Mouse (Mus musculus) kidney, adult 9 months (tissue): ENCODE measurements at regions not wholly inside any gene's neighbourhood (a gene's known extent, or its start where the extent isn't known, plus 50 kb on each side); places are given as distances from the start of the nearest gene placed in this dataset.
A peak's percentile ranks its signal among the peaks of the same experiment; 100 is the strongest.

ENCODE experiments used
- DNase-seq: peaks from one replicate; pipeline ENCODE4 v3.0.0; 2022

DNA sequence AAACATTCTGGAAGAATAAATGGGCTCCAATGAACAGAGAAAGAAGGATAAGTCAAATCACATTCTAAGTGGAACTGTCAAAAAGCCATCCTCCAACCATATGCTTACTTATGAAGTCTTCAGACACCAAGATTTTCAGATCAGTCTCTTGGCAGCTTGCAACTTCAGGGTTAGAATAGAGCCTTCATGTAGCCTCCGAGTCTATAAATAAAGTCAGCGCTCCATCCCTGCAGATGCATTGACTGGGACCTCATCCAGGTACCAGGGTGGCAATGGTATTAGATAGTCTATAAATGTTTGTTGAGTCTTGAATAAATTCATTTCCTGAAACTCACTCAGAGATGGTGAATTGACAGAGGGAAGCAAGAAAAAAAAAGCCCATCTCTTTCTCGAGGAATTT lies 107.2 kb upstream of the Eepd1 start:
- no peak for DNase-seq

GRCm38 (mm10) chr9:25376209-25376608 lies 105.1 kb upstream of the Eepd1 start:
- no peak for DNase-seq

GRCm38 (mm10) chr9:25377771-25378747 lies 103.3 kb upstream of the Eepd1 start:
- no peak for DNase-seq

- no peak for DNase-seq
These were observed 96.0 kb upstream of the Eepd1 start for GRCm38 (mm10) chr9:25385333-25385732.

DNA sequence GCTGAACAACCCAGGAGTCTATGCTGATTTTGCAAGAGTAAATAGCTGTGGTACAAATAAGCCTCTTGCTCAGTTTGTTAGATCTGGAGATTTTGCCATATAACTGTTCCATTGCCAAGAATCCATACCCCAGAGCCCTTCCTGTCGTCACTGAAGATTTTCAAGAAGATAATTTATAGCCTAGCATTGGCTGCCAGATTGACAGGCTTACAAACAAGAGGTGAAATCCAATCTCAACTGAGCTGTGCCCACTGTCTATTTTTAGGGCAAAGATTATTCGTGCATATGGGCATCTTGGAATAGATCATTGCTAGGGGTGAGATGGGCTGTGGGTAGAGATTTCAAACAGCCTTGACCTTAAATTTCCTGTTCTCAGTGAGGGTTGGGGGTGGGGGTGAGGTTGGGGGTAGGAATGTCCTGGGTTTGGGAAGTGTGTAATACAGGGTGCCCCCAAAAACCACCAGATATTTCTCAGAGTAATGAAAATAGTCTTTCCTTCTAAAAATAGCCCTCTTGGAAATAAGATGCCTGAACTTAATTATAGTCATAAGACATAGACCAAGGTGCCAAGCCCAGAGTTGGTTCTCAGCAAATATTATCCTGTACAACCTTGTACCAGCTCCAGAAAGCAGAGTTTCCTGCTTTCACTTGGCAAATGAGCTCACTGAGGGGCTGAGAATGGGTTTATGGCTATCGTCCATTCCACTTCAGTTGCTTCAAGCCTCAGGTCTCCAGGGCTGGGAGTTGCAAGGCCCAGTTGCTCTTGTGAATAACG lies 93.3 kb upstream of the Eepd1 start:
- DNase-seq = no peak

- no peak for DNase-seq
These were observed 92.0 kb upstream of the Eepd1 start for GRCm38 (mm10) chr9:25389351-25389750.

DNA sequence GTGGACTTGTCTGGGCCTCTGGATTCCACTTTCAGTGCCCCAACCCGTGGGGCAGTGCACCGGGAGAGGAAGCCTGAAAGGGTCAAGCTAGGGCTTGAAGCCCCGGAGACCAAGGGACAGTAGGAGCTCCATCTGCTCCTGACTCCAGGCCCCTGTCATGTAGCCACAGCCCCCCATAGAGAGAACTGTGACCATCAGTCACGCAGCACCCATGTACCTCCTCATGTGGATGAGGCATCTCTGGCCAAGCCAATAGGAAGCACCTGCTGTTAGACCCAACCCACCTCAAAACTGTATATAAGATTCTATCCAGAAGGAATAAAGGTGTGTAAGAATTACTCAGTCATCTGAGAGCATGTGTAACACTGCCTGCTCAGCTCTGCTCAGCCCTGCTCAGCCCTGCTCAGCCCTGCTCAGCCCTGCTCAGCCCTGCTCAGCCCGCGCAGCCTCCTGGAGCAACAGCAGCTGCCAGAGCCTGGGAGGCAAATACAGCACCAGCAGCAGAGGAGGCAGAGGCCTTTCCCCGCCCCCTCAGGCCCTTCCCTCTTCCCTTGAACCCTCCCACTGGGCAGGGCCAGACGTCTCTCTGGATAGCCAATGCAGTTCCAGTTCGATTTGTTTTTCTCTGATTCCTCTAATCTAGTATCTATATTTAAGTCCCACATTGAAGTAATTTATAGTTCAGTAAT lies 80.6 kb upstream of the Eepd1 start:
- peak; percentile 14 for DNase-seq

- DNase-seq = no peak
These were observed 75.5 kb upstream of the Eepd1 start for GRCm38 (mm10) chr9:25405848-25406247.

GRCm38 (mm10) chr9:25408518-25408917 lies 72.8 kb upstream of the Eepd1 start:
- DNase-seq = no peak

DNA sequence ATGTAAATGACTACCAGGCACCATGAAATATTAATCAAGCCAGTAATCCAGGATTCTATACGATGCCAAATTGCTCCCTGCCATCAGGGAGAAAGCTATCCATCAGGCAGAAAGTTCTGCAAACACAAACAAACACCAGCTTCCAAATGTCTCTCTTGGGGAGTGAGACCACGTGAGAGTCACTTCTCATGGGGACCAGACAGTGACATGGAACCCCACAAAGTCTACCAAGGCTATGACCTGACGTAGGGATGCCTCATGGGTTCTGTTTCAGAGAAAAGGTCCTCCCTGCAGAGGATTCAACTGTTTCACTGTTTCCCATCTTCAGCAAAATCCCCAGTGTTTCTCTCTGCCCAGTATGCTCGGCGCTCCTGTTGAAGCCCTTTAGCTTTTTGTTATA lies 71.6 kb upstream of the Eepd1 start:
- no peak for DNase-seq

- no peak for DNase-seq
These were observed 67.5 kb upstream of the Eepd1 start for GRCm38 (mm10) chr9:25413873-25414272.

- no peak for DNase-seq
These were observed 67.0 kb upstream of the Eepd1 start for GRCm38 (mm10) chr9:25414315-25414714.

GRCm38 (mm10) chr9:25426941-25427340 lies 54.4 kb upstream of the Eepd1 start:
- DNase-seq = no peak

- DNase-seq = no peak
These were observed 51.7 kb upstream of the Eepd1 start for GRCm38 (mm10) chr9:25429450-25430213.
